Mouse (Mus musculus) cerebellum, postnatal 10 days (tissue): ENCODE measurements at regions not wholly inside any gene's neighbourhood (a gene's known extent, or its start where the extent isn't known, plus 50 kb on each side); places are given as distances from the start of the nearest gene placed in this dataset.

Experiments used
- DNase-seq, 2 experiments: peaks; one replicate each; pipeline ENCODE4 v3.0.0; 2021; ENCODE audit warnings: mixed read lengths in 2 of 2

DNA sequence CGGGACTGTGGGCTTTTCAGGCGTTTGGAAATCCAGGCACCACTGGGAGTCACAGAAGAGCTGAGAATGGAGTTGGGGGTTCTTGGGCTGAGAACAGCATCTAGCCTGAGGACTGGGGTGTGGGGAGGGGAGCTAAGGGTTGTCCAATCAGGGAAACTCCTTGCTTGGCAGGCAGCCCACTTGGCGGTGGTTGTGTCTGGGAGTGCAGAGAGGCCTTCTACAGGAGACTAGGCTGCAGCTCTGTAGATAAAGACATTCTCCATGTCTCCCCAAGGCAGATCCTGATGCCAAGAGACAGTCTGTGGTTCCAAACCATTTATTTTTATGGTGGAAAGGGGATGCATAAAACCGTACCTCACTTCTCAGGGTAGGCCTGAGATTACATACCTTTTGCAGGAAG, 774.6 kb downstream of the Brinp1 start:
- DNase-seq = peak; percentile 38 to 56

DNA sequence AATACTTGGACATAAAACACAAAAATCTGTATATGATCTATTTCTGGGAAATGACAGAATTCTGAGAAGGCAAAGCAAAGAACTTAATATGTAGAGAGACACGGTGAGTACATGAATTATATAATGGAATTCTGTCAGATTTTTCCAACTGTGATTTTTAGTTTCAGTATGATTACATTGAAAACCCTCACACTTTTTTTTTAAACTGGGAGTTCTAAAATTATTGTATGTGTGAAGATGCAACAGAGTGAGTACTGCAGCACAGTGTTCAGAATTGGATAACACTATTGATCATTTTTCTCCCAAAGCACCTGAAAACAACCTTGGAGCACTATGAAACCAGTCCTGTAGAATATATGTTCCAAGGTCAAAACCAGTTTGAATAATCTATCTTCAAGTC, 797.7 kb downstream of the Brinp1 start:
- DNase-seq = no peak

GRCm38 (mm10) chr4:68148483-68149069, 805.6 kb downstream of the Brinp1 start:
- DNase-seq = no peak

- DNase-seq = no peak
These were observed 826.1 kb downstream of the Brinp1 start for GRCm38 (mm10) chr4:68128124-68128523.

GRCm38 (mm10) chr4:68114502-68114901, 839.7 kb downstream of the Brinp1 start:
- DNase-seq = no peak

DNA sequence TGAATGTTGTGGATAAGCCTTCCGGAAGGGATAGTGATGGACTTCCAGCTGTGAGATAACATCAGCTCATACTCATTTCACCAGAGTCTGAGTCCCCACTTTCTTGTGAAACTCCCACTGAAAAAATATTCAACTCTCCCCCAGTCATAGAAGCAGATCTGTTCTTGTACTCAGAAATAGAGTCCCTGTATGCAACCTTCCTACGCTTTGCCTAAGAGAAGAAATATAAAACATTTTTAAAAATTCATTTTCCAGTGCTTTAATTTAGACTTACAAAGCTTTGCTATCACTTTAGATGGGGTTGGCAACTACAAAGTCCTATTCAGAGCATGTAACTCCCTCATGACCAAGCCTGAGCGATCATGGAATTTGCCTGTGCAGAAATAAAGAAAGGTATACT, 868.9 kb downstream of the Brinp1 start:
- no peak for DNase-seq

DNA sequence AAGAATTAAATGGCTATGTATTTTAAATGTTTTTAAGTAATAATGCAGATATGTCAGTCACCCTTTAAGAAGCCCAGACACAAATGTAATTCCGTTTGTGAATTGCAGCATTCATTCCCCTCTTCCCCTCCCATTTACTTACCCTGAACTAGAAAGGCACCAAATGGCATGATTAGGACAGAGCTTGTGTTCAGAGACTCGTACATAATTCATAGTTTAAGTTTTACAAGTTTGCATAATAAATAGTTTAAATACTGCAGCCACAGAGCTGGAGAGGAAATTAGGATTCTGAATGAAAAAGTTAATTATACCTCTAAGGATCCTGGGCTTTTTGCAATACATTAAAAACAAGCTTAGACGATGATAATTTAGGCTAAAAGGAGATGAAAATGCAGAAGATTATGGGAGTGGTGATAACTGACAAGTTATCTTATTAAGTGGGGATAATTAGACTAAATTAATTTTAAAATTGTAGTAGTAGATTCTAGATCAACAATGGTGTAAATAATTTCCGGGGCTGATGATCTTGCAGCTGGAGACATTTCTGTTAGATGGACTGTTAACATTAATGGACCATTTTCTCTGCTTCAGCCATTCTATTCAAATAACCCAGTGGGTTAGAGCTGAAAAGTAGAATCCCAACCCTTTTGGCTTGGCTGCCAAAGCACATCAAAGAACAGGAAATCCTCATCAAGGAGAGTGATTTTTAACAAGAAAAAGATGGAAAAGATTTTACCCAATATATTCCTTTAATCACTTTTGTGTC, 897.2 kb downstream of the Brinp1 start:
- DNase-seq = no peak

DNA sequence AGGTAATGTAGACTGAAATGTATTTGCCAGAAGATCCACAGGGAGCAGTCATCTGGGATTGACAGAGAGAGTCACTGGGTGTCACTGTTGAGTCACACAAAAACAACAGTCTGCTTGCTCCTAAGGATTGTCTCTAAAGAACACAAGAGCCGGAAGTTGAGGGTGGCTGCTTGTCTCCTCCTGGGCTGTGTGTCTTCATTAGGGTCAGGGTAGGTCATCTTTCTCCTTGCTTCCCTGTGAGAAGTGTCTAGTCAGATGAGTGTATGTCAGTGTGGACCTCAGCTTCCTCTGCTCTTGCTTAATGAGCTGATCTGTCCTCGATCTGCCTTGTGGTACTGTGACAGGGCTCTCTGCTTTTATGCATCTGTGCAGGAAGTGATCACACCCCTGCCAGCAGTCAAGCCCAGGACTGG, 931.3 kb downstream of the Brinp1 start:
- DNase-seq = peak; percentile 76 to 78

GRCm38 (mm10) chr4:68011371-68011770, 942.8 kb downstream of the Brinp1 start:
- DNase-seq = no peak

- DNase-seq = no peak
These were observed 959.4 kb downstream of the Brinp1 start for GRCm38 (mm10) chr4:67994796-67995283.

GRCm38 (mm10) chr4:67963456-67963855, 990.7 kb downstream of the Brinp1 start:
- no peak for DNase-seq

GRCm38 (mm10) chr4:67948000-67948399, 1006.2 kb downstream of the Brinp1 start:
- DNase-seq = no peak

- no peak for DNase-seq
These were observed 1021.7 kb downstream of the Brinp1 start for GRCm38 (mm10) chr4:67932481-67932880.

GRCm38 (mm10) chr4:67899109-67899508, 1055.1 kb downstream of the Brinp1 start:
- no peak for DNase-seq

GRCm38 (mm10) chr4:67891946-67892575, 1062.1 kb downstream of the Brinp1 start:
- peak; percentile 36 to 58 for DNase-seq

GRCm38 (mm10) chr4:67887954-67888353, 1060.6 kb downstream of the Tlr4 start:
- peak; percentile 40 for DNase-seq

GRCm38 (mm10) chr4:67885204-67885603, 1057.8 kb downstream of the Tlr4 start:
- DNase-seq = peak; percentile 29 to 44

DNA sequence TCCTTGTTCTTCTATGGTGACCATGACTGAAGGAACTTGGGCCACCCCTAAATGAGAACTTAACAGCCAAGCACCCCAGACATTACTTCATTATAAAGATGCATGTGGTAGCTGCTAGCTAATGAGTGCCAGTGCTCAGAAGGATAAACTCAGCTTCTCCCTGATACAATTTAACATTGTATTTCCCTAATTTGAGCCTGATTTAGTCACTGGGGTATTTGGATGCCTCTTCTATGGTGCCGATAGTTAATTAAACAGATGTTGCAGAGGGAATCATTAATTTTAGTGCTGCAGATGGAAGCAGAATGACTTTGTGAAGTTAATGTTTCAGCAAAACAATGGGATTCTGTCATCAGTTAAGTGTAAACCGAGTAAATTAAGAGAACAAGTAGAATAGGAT, 1034.8 kb downstream of the Tlr4 start:
- no peak for DNase-seq

DNA sequence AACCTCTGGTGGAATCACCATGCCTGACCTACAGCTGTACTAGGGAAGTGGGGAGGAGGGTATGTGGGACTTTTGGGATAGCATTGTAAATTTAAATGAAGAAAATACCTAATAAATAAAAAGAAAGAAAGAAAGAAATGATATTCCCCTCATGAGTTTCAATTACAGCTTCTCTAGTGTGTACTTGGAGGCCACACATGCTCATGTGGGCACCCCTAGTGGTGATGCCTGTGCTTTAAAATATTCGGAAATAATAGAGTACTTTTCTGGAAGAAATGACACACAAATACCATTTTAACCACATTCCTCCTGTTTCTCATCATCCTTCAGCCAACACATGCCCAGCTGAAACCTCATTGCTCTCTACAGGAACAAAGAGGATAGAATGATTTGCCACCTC, 1034.4 kb downstream of the Tlr4 start:
- DNase-seq = no peak

DNA sequence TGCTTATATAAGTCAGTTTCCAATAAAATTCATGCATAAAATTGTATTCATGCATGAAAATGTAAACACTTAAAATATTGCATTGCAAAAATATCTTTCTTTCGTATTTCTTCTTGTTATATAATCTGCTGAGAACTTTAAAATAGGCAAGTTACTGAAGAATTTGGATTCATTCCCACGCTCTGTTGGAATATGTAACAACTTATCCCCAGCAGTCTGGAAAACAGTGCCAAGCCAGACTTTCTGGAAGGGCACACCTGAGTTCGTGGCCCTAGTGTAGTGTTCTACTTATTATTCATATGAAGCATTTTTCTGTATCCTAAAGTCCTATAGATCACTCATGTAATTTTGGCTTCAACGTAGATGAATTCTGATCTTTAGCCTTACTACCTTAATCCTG, 1025.6 kb downstream of the Tlr4 start:
- peak; percentile 7 to 20 for DNase-seq

GRCm38 (mm10) chr4:67833397-67833796, 1006.0 kb downstream of the Tlr4 start:
- DNase-seq = no peak

- peak; percentile 35 to 42 for DNase-seq
These were observed 998.1 kb downstream of the Tlr4 start for GRCm38 (mm10) chr4:67825484-67825883.

DNA sequence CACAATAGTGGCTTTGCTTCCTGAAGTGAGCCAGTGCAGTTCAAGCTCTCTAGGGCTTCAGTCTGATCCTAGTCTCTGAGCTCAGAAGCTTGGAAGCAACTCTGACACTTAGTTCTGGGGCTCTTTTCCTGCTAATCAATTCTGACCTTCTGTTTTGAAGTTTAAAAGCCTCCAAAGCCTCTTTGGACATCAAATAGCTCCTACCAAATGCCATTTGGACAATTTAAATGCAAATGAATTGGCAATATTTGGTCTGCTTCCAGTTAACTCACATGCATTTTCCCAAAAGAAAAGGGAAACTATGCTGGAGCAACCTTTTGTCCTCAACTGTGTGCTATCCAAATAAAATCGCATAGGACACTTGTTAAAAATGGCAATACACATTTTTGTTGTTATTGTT, 968.7 kb downstream of the Tlr4 start:
- DNase-seq = no peak
